10 mouse cellular contexts compared by ENCODE assay signal in the genomic region with DNA sequence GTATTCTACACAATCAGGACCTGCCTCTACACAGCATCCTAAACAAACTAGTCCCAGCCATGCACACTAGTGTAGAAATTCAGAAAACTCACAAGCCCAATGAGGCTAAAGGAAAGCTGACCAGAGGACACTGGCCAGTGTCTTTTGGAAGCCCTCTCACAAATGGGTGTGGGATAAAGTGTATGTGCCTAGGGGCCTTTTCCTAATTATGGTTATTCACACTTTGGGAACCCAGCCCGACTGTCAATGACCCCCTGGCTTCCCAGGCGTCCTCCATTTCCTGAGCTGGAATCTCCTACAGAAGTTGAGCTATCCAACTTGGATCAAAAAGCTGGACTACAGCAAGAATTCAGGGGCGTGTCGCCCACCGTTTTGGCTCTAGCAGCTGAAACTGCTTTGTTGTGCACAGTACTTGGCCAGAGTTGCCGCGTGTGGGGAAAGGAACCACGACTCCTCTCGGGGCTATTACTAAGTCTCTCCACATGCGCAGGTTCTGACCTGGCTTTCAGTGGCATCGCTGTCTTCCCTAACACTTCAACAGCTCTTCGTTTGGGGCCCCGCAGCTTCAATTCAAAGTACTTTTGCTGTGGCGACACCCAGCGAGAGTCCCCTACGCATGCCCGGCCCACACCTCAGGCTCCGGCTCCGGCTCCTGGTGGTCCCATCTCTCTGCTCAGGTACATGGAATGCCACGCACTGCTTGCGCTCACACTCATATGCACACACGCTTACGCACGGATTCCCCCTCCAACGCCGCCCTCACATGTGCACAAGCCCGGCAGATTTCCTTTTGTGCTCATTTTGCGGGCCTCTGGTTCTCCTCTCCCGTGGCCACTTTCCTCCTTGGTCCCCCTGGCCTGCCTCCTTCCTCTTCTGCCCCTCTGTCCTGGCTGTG. TPM values are rescaled to one million over a fixed set of nuclear protein-coding genes. Genes with fewer than 3 reads are reported as not detected.
DNase-seq lines count a peak whose midpoint lies in the region; ATAC-seq and TF ChIP-seq lines count a peak whose summit lies in the region.
"Had no signal": no experiment of that assay in that cellular context is flagged by ENCODE, and none has a peak within 500 bp of the region (broad histone marks: within the 10 kb centered on the region; RNA-seq: fewer than 3 reads in every experiment).

No protein-coding gene starts in this region.

- DNase-seq in left cerebral cortex, postnatal 4 days, result peak; percentile 75
- DNase-seq in left cerebral cortex, postnatal 25 days (ENCODE audit: low spot score in 2 of 2), result no peak
- DNase-seq in embryo, embryonic 10 days (ENCODE audit: low spot score), result peak; percentile 43
- peak; percentile 73 for DNase-seq in hindbrain, postnatal 0 days (ENCODE audit: low spot score)
- DNase-seq in adrenal gland, adult 8-10 months, result no peak
- no peak for DNase-seq in spleen, postnatal 36 days (ENCODE audit: low spot score in 2 of 2)
- DNase-seq in lung, postnatal 10 days, result no peak

- peak overlapping the region; percentile 67 for H3K9ac ChIP-seq in hindbrain, postnatal 0 days (replicated peaks; ENCODE audit: low read length)
- 0 out of 2 replicates have a peak overlapping the region, but pooled peaks have one; percentile 25 for H3K9ac ChIP-seq in neural tube, embryonic 14.5 days (replicated peaks; ENCODE audit: low read depth, low read length)

- peak overlapping the region; percentile 50 for H3K4me3 ChIP-seq in hindbrain, postnatal 0 days (ENCODE audit: low read length)
- H3K4me3 ChIP-seq in neural tube, embryonic 14.5 days (ENCODE audit: low read depth, low read length), result peak overlapping the region; percentile 28

- H3K27me3 ChIP-seq in hindbrain, postnatal 0 days (ENCODE audit: insufficient read depth, low read length), result peaks cover 15% of the 10 kb centered on the region; the same call in 1 of the 2 replicates
- H3K27me3 ChIP-seq in neural tube, embryonic 14.5 days (ENCODE audit: control insufficient read depth, insufficient read depth, low read length), result peaks cover 22% of the 10 kb centered on the region

- TF ChIP-seq CTCF in hindbrain, postnatal 0 days (IDR thresholded peaks at IDR 0.05; ENCODE audit: low read depth), result no peak

- peaks cover 25% of the 10 kb centered on the region; the same call in 1 of the 2 replicates for H3K4me1 ChIP-seq in hindbrain, postnatal 0 days (ENCODE audit: insufficient read depth, low read length)
- H3K4me1 ChIP-seq in neural tube, embryonic 14.5 days (ENCODE audit: control insufficient read depth, insufficient read depth, low read length), result peaks cover 8% of the 10 kb centered on the region; the same call in 1 of the 2 replicates

- 2% methylated on average over 29 of the region's 29 CpGs for WGBS in hindbrain, postnatal 0 days
- WGBS in neural tube, embryonic 14.5 days, result 4% methylated on average over 29 of the region's 29 CpGs

- intact Hi-C loops in left cerebral cortex, postnatal 4 days (cut with DNase I), result loop anchor here (10.0 kb wide), 1 partner anchor 45 kb away; no protein-coding TSS in a partner anchor
- intact Hi-C loops in left cerebral cortex, postnatal 25 days (cut with DNase I), result loop anchor here (5.0 kb wide), 3 partner anchors 37 to 223 kb away; no protein-coding TSS in a partner anchor

- no peaks in the 10 kb centered on the region for H3K9me3 ChIP-seq in hindbrain, postnatal 0 days (ENCODE audit: low read length)
- no peaks in the 10 kb centered on the region for H3K9me3 ChIP-seq in neural tube, embryonic 14.5 days (ENCODE audit: control insufficient read depth, low read length)

- H3K36me3 ChIP-seq in hindbrain, postnatal 0 days (ENCODE audit: insufficient read depth, low read length), result no peaks in the 10 kb centered on the region
- H3K36me3 ChIP-seq in neural tube, embryonic 14.5 days (ENCODE audit: control insufficient read depth, insufficient read depth, low read length), result no peaks in the 10 kb centered on the region

- H3K27ac ChIP-seq in hindbrain, postnatal 0 days, result peak overlapping the region; percentile 92
- peak overlapping the region; percentile 52; the same call in 1 of the 2 replicates for H3K27ac ChIP-seq in neural tube, embryonic 14.5 days (ENCODE audit: low read depth, low read length)

- 0 out of 2 replicates have a peak, but pooled peaks have one; percentile 15 for ATAC-seq in hindbrain, postnatal 0 days
- no peak for ATAC-seq in neural tube, embryonic 14.5 days (ENCODE audit: low read depth)

- H3K4me2 ChIP-seq in hindbrain, postnatal 0 days (ENCODE audit: low read depth, low read length), result peak overlapping the region; percentile 72
- peak overlapping the region; percentile 50 for H3K4me2 ChIP-seq in neural tube, embryonic 14.5 days (ENCODE audit: low read depth, low read length)

RNA-seq across cellular contexts. Expression of gene Gm5089, which starts 1.1 kb away (rescaled TPM):
- total RNA-seq in left cerebral cortex, postnatal 4 days (2021), result under 1 TPM; 0.28 to 0.50 TPM
- total RNA-seq in left cerebral cortex, postnatal 25 days (2021), result under 1 TPM in 1 of 2 experiments, not detected in 1; 0.23 TPM
- total RNA-seq in hindbrain, postnatal 0 days (2014; rRNA removed), result 1.2 and 3.0 TPM in 2 replicates
- polyA plus RNA-seq in hindbrain, postnatal 0 days (2015; fragmentation: Nextera tagmentation; extraction: Ambion mirVana), result 0.56 and 0.82 TPM in 2 replicates
- 0.27 and 0.81 TPM in 2 replicates for polyA plus RNA-seq in neural tube, embryonic 14.5 days (2014; fragmentation: Nextera tagmentation; extraction: Ambion mirVana)
- total RNA-seq in adrenal gland, adult 8-10 months (2022), result not detected
- polyA plus RNA-seq: large intestine, adult 2 months; testis, adult 2 months had no signal

RNA-seq across cellular contexts. Expression of gene Zic5, which starts 15.6 kb away (rescaled TPM):
- total RNA-seq in left cerebral cortex, postnatal 4 days (2021), result 1 to 10 TPM; 3.9 to 5.1 TPM
- total RNA-seq in left cerebral cortex, postnatal 25 days (2021), result 1 to 10 TPM; 2.3 to 2.7 TPM
- total RNA-seq in hindbrain, postnatal 0 days (2014; rRNA removed), result 46.2 and 51.3 TPM in 2 replicates
- polyA plus RNA-seq in hindbrain, postnatal 0 days (2015; fragmentation: Nextera tagmentation; extraction: Ambion mirVana), result 31.0 and 31.1 TPM in 2 replicates
- polyA plus RNA-seq in neural tube, embryonic 14.5 days (2014; fragmentation: Nextera tagmentation; extraction: Ambion mirVana), result 7.8 and 7.9 TPM in 2 replicates
- under 1 TPM in 1 of 4 experiments, not detected in 3; 0.23 TPM for total RNA-seq in adrenal gland, adult 8-10 months (2022)
- polyA plus RNA-seq: large intestine, adult 2 months had no signal

RNA-seq across cellular contexts. Expression of gene Zic2, which starts 25.4 kb away (rescaled TPM):
- 10 to 100 TPM; 22.4 to 24.1 TPM for total RNA-seq in left cerebral cortex, postnatal 4 days (2021)
- 10 to 100 TPM; 16.0 to 16.5 TPM for total RNA-seq in left cerebral cortex, postnatal 25 days (2021)
- total RNA-seq in hindbrain, postnatal 0 days (2014; rRNA removed), result 234 TPM in 2 replicates
- 35.9 and 40.2 TPM in 2 replicates for polyA plus RNA-seq in hindbrain, postnatal 0 days (2015; fragmentation: Nextera tagmentation; extraction: Ambion mirVana)
- polyA plus RNA-seq in neural tube, embryonic 14.5 days (2014; fragmentation: Nextera tagmentation; extraction: Ambion mirVana), result 6.5 and 9.4 TPM in 2 replicates
- under 1 TPM in 1 of 4 experiments, not detected in 3; 0.09 TPM for total RNA-seq in adrenal gland, adult 8-10 months (2022)
- polyA plus RNA-seq: large intestine, adult 2 months had no signal

RNA-seq across cellular contexts. Expression of gene Gm10837, which starts 40.5 kb away (rescaled TPM):
- under 1 TPM in 1 of 2 experiments, not detected in 1; 0.40 TPM for total RNA-seq in left cerebral cortex, postnatal 4 days (2021)
- total RNA-seq in left cerebral cortex, postnatal 25 days (2021), result not detected
- 0.93 and 4.7 TPM in 2 replicates for total RNA-seq in hindbrain, postnatal 0 days (2014; rRNA removed)
- 1.2 and 1.4 TPM in 2 replicates for polyA plus RNA-seq in hindbrain, postnatal 0 days (2015; fragmentation: Nextera tagmentation; extraction: Ambion mirVana)
- 0.35 and 0.45 TPM in 2 replicates for polyA plus RNA-seq in neural tube, embryonic 14.5 days (2014; fragmentation: Nextera tagmentation; extraction: Ambion mirVana)
- not detected for total RNA-seq in adrenal gland, adult 8-10 months (2022)
- polyA plus RNA-seq: large intestine, adult 2 months; testis, adult 2 months had no signal

Comparison
In these comparisons a context has a peak if more than half of its experiments do, and no peak if none do; other contexts are left out.
1. DNase-seq: peak in left cerebral cortex, postnatal 4 days (single experiment), embryo, embryonic 10 days (single experiment) and hindbrain, postnatal 0 days (single experiment); none in left cerebral cortex, postnatal 25 days (0 of 2), adrenal gland, adult 8-10 months (single experiment), spleen, postnatal 36 days (0 of 2) and lung, postnatal 10 days (single experiment).
2. RNA of gene Zic2, which starts 25.4 kb away (total RNA-seq): 234 TPM in hindbrain, postnatal 0 days, 22.4 to 24.1 TPM in left cerebral cortex, postnatal 4 days and 16.0 to 16.5 TPM in left cerebral cortex, postnatal 25 days; 0.09 TPM in adrenal gland, adult 8-10 months; every median in the first group is over 10 times any median in the second.